20 mouse cellular contexts compared by ENCODE assay signal in the genomic region with DNA sequence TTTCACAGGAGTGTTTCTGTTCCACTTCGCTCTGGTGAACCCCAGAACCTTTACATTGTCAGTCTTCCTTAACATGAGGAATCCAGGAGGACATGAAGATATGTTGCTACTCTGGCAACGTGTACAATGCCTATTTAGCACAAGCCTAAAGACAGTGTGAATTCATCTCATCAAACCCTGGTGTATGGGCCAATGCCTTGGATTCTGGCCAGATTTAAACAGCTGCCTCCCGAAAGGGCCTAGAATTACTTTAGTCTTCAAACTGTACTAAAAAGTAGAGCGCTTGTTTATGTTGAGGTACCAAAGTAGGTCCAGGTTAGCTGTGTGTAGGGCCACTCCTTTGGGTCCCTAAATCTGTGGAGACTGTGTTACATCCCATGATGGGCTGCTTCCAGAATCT.
"Had no signal": no experiment of that assay in that cellular context is flagged by ENCODE, and none has a peak within 500 bp of the region (broad histone marks: within the 10 kb centered on the region; RNA-seq: fewer than 3 reads in every experiment).

No protein-coding gene starts in this region.

- H3K27ac ChIP-seq: limb, embryonic 12.5 days; liver, embryonic 12.5 days; liver, embryonic 15.5 days; midbrain, embryonic 12.5 days; neural tube, embryonic 13.5 days; stomach, embryonic 15.5 days had no signal

- ATAC-seq: intestine, postnatal 0 days; liver, embryonic 12.5 days; lung, postnatal 0 days; midbrain, embryonic 16.5 days had no signal

- DNase-seq: kidney, adult 8-10 months; kidney, postnatal 14 days; kidney, postnatal 4 days; liver; lung, adult 18-20 months; lung, postnatal 36 days; retina, postnatal 1 day; right cerebral cortex, postnatal 25 days; spleen, adult 18-20 months; thymus, postnatal 25 days had no signal

- H3K27me3 ChIP-seq: limb, embryonic 12.5 days; liver, embryonic 12.5 days; liver, embryonic 15.5 days; midbrain, embryonic 12.5 days; neural tube, embryonic 13.5 days; stomach, embryonic 15.5 days had no signal

- H3K4me3 ChIP-seq: limb, embryonic 12.5 days; liver, embryonic 12.5 days; liver, embryonic 15.5 days; midbrain, embryonic 12.5 days; myocyte; neural tube, embryonic 13.5 days; stomach, embryonic 15.5 days had no signal

- H3K4me1 ChIP-seq: limb, embryonic 12.5 days; liver, embryonic 12.5 days; liver, embryonic 15.5 days; stomach, embryonic 15.5 days had no signal

- H3K9ac ChIP-seq: limb, embryonic 12.5 days; liver, embryonic 12.5 days; liver, embryonic 15.5 days; midbrain, embryonic 12.5 days; neural tube, embryonic 13.5 days; stomach, embryonic 15.5 days had no signal

- H3K4me2 ChIP-seq: limb, embryonic 12.5 days; liver, embryonic 12.5 days; liver, embryonic 15.5 days; midbrain, embryonic 12.5 days; neural tube, embryonic 13.5 days; stomach, embryonic 15.5 days had no signal

- H3K9me3 ChIP-seq: limb, embryonic 12.5 days; liver, embryonic 12.5 days; liver, embryonic 15.5 days; midbrain, embryonic 12.5 days; neural tube, embryonic 13.5 days; stomach, embryonic 15.5 days had no signal

- H3K36me3 ChIP-seq: limb, embryonic 12.5 days; liver, embryonic 12.5 days; liver, embryonic 15.5 days; midbrain, embryonic 12.5 days; neural tube, embryonic 13.5 days; stomach, embryonic 15.5 days had no signal
